Comparison of ENCODE assay signal across 8 mouse cellular contexts in the genomic region with DNA sequence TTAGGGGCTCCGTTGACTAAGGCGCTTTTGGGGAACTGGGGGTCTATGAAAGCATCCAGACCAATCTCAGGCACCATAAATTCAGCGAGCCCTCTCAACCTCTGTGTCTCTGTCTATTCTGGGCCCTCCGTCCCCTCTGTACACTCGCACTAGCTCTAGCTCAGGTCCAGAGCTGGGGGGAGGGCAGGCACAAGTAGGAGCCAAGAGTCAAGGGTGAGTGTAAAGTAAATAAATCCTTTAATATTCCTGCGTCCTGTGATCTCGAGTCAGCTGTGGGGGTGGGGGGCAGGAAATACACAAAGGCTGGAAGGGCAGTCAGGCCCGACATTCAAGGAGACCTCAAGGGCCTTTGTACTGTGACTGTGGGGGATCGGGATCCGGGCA. TPM values are rescaled to one million over a fixed set of nuclear protein-coding genes. Genes with fewer than 3 reads are reported as not detected.
DNase-seq lines count a peak whose midpoint lies in the region; ATAC-seq and TF ChIP-seq lines count a peak whose summit lies in the region.

No protein-coding gene starts in this region.

- intact Hi-C loops in left cerebral cortex, postnatal 36 days (cut with DNase I): no loop called here

- peak overlapping the region; percentile 46 for H3K4me3 ChIP-seq in kidney, embryonic 14.5 days (ENCODE audit: low read length)
- H3K4me3 ChIP-seq in forebrain, embryonic 14.5 days (ENCODE audit: low read depth, low read length): peak overlapping the region; percentile 45
- H3K4me3 ChIP-seq in limb, embryonic 14.5 days (replicated peaks; ENCODE audit: low read length): peak overlapping the region; percentile 44
- peak overlapping the region; percentile 39 for H3K4me3 ChIP-seq in neural tube, embryonic 12.5 days

- H3K4me1 ChIP-seq in kidney, embryonic 14.5 days (ENCODE audit: control insufficient read depth, insufficient read depth, low read length): peaks cover 23% of the 10 kb centered on the region
- H3K4me1 ChIP-seq in forebrain, embryonic 14.5 days (ENCODE audit: control insufficient read depth, insufficient read depth, low read length): peaks cover 5% of the 10 kb centered on the region; the same call in 1 of the 2 replicates
- H3K4me1 ChIP-seq in limb, embryonic 14.5 days (ENCODE audit: control insufficient read depth, insufficient read depth, low read length): peaks cover 33% of the 10 kb centered on the region
- peaks cover 34% of the 10 kb centered on the region for H3K4me1 ChIP-seq in neural tube, embryonic 12.5 days

- ATAC-seq in kidney, embryonic 14.5 days (ENCODE audit: low FRiP score, low TSS enrichment): no peak
- peak; percentile 26; the same call in 1 of the 2 replicates for ATAC-seq in forebrain, embryonic 14.5 days
- ATAC-seq in limb, embryonic 14.5 days (ENCODE audit: low FRiP score, low read depth): no peak
- peak; percentile 48 for ATAC-seq in neural tube, embryonic 12.5 days (ENCODE audit: low FRiP score, low read depth)

- peak overlapping the region; percentile 28; the same call in 1 of the 2 replicates for H3K9ac ChIP-seq in kidney, embryonic 14.5 days (ENCODE audit: low read depth, low read length)
- H3K9ac ChIP-seq in forebrain, embryonic 14.5 days (ENCODE audit: low read length): peak overlapping the region; percentile 58
- peak overlapping the region; percentile 29; the same call in 1 of the 2 replicates for H3K9ac ChIP-seq in limb, embryonic 14.5 days (ENCODE audit: low read depth, low read length, severe bottlenecking)
- H3K9ac ChIP-seq in neural tube, embryonic 12.5 days: peak overlapping the region; percentile 51; the same call in 1 of the 2 replicates

- peaks cover 83% of the 10 kb centered on the region for H3K27me3 ChIP-seq in kidney, embryonic 14.5 days (ENCODE audit: control insufficient read depth, insufficient read depth, low read length)
- peaks cover 95% of the 10 kb centered on the region for H3K27me3 ChIP-seq in forebrain, embryonic 14.5 days (replicated peaks; ENCODE audit: control insufficient read depth, insufficient read depth, low read length)
- H3K27me3 ChIP-seq in limb, embryonic 14.5 days (ENCODE audit: control insufficient read depth, insufficient read depth, low read length): peaks cover 81% of the 10 kb centered on the region
- H3K27me3 ChIP-seq in neural tube, embryonic 12.5 days (replicated peaks): peaks cover 98% of the 10 kb centered on the region

- peak overlapping the region; percentile 92 for H3K4me2 ChIP-seq in kidney, embryonic 14.5 days (replicated peaks; ENCODE audit: low read depth, low read length)
- H3K4me2 ChIP-seq in forebrain, embryonic 14.5 days (ENCODE audit: low read length): peak overlapping the region; percentile 69
- peak overlapping the region; percentile 86 for H3K4me2 ChIP-seq in limb, embryonic 14.5 days (replicated peaks; ENCODE audit: low read depth, low read length, severe bottlenecking)
- H3K4me2 ChIP-seq in neural tube, embryonic 12.5 days (replicated peaks): peak overlapping the region; percentile 71

- TF ChIP-seq POLR2A in limb, embryonic 14.5 days (IDR thresholded peaks at IDR 0.05; ENCODE audit: borderline replicate concordance, extremely low read depth, insufficient read depth, insufficient read length): no peak

- no peaks in the 10 kb centered on the region for H3K36me3 ChIP-seq in kidney, embryonic 14.5 days (ENCODE audit: control insufficient read depth, insufficient read depth, low read length)
- no peaks in the 10 kb centered on the region for H3K36me3 ChIP-seq in forebrain, embryonic 14.5 days (ENCODE audit: control insufficient read depth, insufficient read depth, low read length)
- no peaks in the 10 kb centered on the region for H3K36me3 ChIP-seq in limb, embryonic 14.5 days (ENCODE audit: control insufficient read depth, insufficient read depth, low read length)
- H3K36me3 ChIP-seq in neural tube, embryonic 12.5 days: no peaks in the 10 kb centered on the region

- H3K27ac ChIP-seq in kidney, embryonic 14.5 days (ENCODE audit: low read depth, low read length): no peak overlapping the region
- H3K27ac ChIP-seq in forebrain, embryonic 14.5 days (ENCODE audit: low read depth, low read length): no peak overlapping the region
- H3K27ac ChIP-seq in limb, embryonic 14.5 days (replicated peaks; ENCODE audit: low read depth, low read length): no peak overlapping the region
- H3K27ac ChIP-seq in neural tube, embryonic 12.5 days: no peak overlapping the region

- no peak for DNase-seq in kidney, adult 18-20 months
- DNase-seq in forebrain, embryonic 14.5 days (ENCODE audit: low spot score): no peak
- no peak for DNase-seq in limb, embryonic 14.5 days (ENCODE audit: low spot score)
- DNase-seq in layer of hippocampus, postnatal 14 days (ENCODE audit: low spot score in 2 of 2): no peak
- DNase-seq in frontal cortex, postnatal 25 days (ENCODE audit: low spot score in 2 of 2): no peak
- no peak for DNase-seq in left cerebral cortex, postnatal 36 days (ENCODE audit: low spot score in 2 of 2)

- under 1% methylated on average over 10 of the region's 10 CpGs for WGBS in kidney, embryonic 14.5 days
- WGBS in forebrain, embryonic 14.5 days: under 1% methylated on average over 10 of the region's 10 CpGs
- WGBS in limb, embryonic 14.5 days: under 1% methylated on average over 10 of the region's 10 CpGs
- 2% methylated on average over 10 of the region's 10 CpGs for WGBS in neural tube, embryonic 12.5 days

- peaks cover 4% of the 10 kb centered on the region; the same call in 1 of the 2 replicates for H3K9me3 ChIP-seq in kidney, embryonic 14.5 days (ENCODE audit: control insufficient read depth, low read length)
- no peaks in the 10 kb centered on the region for H3K9me3 ChIP-seq in forebrain, embryonic 14.5 days (replicated peaks; ENCODE audit: control insufficient read depth, low read length)
- H3K9me3 ChIP-seq in limb, embryonic 14.5 days (ENCODE audit: control insufficient read depth, low read length): no peaks in the 10 kb centered on the region
- 0 out of 2 replicates have a peak, but pooled peaks cover 6% of the 10 kb centered on the region for H3K9me3 ChIP-seq in neural tube, embryonic 12.5 days

RNA-seq across cellular contexts. Expression of gene Hsf4, which starts 0.5 kb away (rescaled TPM):
- not detected in 2 replicates for polyA plus RNA-seq in kidney, embryonic 14.5 days (2014; fragmentation: Nextera tagmentation; extraction: Ambion mirVana)
- 0.14 and 0.37 TPM in 2 replicates for polyA plus RNA-seq in forebrain, embryonic 14.5 days (2014; fragmentation: Nextera tagmentation; extraction: Ambion mirVana)
- 0.47 and 0.62 TPM in 2 replicates for polyA plus RNA-seq in limb, embryonic 14.5 days (2012; rRNA removed)
- 0.14 TPM in 1 of 2 replicates, not detected in the other for polyA plus RNA-seq in limb, embryonic 14.5 days (2014; fragmentation: Nextera tagmentation; extraction: Ambion mirVana)
- polyA plus RNA-seq in neural tube, embryonic 12.5 days (2016; fragmentation: Nextera tagmentation; extraction: Ambion mirVana): 0.19 and 0.20 TPM in 2 replicates
- total RNA-seq in layer of hippocampus, postnatal 14 days (2021): 1 to 10 TPM; 1.4 to 1.9 TPM
- total RNA-seq in left cerebral cortex, postnatal 36 days (2021): 10 to 100 TPM; 11.5 to 12.0 TPM

RNA-seq across cellular contexts. Expression of gene Fbxl8, which starts 4.6 kb away (rescaled TPM):
- polyA plus RNA-seq in kidney, embryonic 14.5 days (2014; fragmentation: Nextera tagmentation; extraction: Ambion mirVana): 1.5 and 1.9 TPM in 2 replicates
- 0.50 and 0.85 TPM in 2 replicates for polyA plus RNA-seq in forebrain, embryonic 14.5 days (2014; fragmentation: Nextera tagmentation; extraction: Ambion mirVana)
- polyA plus RNA-seq in limb, embryonic 14.5 days (2012; rRNA removed): 4.0 and 5.6 TPM in 2 replicates
- 2.9 and 3.7 TPM in 2 replicates for polyA plus RNA-seq in limb, embryonic 14.5 days (2014; fragmentation: Nextera tagmentation; extraction: Ambion mirVana)
- 0.90 and 1.0 TPM in 2 replicates for polyA plus RNA-seq in neural tube, embryonic 12.5 days (2016; fragmentation: Nextera tagmentation; extraction: Ambion mirVana)
- total RNA-seq in layer of hippocampus, postnatal 14 days (2021): 1 to 10 TPM in 1 of 2 experiments, under 1 TPM in 1; 0.52 to 1.1 TPM
- total RNA-seq in left cerebral cortex, postnatal 36 days (2021): 1 to 10 TPM in 1 of 2 experiments, under 1 TPM in 1; 0.86 to 1.4 TPM

RNA-seq across cellular contexts. Expression of gene Tradd, which starts 4.7 kb away (rescaled TPM):
- polyA plus RNA-seq in kidney, embryonic 14.5 days (2014; fragmentation: Nextera tagmentation; extraction: Ambion mirVana): 13.1 and 15.7 TPM in 2 replicates
- polyA plus RNA-seq in forebrain, embryonic 14.5 days (2014; fragmentation: Nextera tagmentation; extraction: Ambion mirVana): 14.8 and 21.8 TPM in 2 replicates
- 12.8 and 13.6 TPM in 2 replicates for polyA plus RNA-seq in limb, embryonic 14.5 days (2012; rRNA removed)
- polyA plus RNA-seq in limb, embryonic 14.5 days (2014; fragmentation: Nextera tagmentation; extraction: Ambion mirVana): 26.2 and 26.3 TPM in 2 replicates
- polyA plus RNA-seq in neural tube, embryonic 12.5 days (2016; fragmentation: Nextera tagmentation; extraction: Ambion mirVana): 18.7 and 21.2 TPM in 2 replicates
- 1 to 10 TPM; 6.0 to 7.4 TPM for total RNA-seq in layer of hippocampus, postnatal 14 days (2021)
- 1 to 10 TPM; 7.2 to 7.5 TPM for total RNA-seq in left cerebral cortex, postnatal 36 days (2021)

RNA-seq across cellular contexts. Expression of gene Nol3, which starts 6.9 kb away (rescaled TPM):
- polyA plus RNA-seq in kidney, embryonic 14.5 days (2014; fragmentation: Nextera tagmentation; extraction: Ambion mirVana): 0.85 and 1.1 TPM in 2 replicates
- 2.9 and 3.0 TPM in 2 replicates for polyA plus RNA-seq in forebrain, embryonic 14.5 days (2014; fragmentation: Nextera tagmentation; extraction: Ambion mirVana)
- polyA plus RNA-seq in limb, embryonic 14.5 days (2012; rRNA removed): 2.0 and 2.3 TPM in 2 replicates
- 2.3 and 3.3 TPM in 2 replicates for polyA plus RNA-seq in limb, embryonic 14.5 days (2014; fragmentation: Nextera tagmentation; extraction: Ambion mirVana)
- 3.5 and 4.3 TPM in 2 replicates for polyA plus RNA-seq in neural tube, embryonic 12.5 days (2016; fragmentation: Nextera tagmentation; extraction: Ambion mirVana)
- 1 to 10 TPM; 5.8 to 5.9 TPM for total RNA-seq in layer of hippocampus, postnatal 14 days (2021)
- 10 to 100 TPM in 1 of 2 experiments, 1 to 10 TPM in 1; 9.2 to 11.8 TPM for total RNA-seq in left cerebral cortex, postnatal 36 days (2021)

RNA-seq across cellular contexts. Expression of gene B3gnt9, which starts 14.1 kb away (rescaled TPM):
- 6.9 and 7.3 TPM in 2 replicates for polyA plus RNA-seq in kidney, embryonic 14.5 days (2014; fragmentation: Nextera tagmentation; extraction: Ambion mirVana)
- 3.1 and 4.1 TPM in 2 replicates for polyA plus RNA-seq in forebrain, embryonic 14.5 days (2014; fragmentation: Nextera tagmentation; extraction: Ambion mirVana)
- polyA plus RNA-seq in limb, embryonic 14.5 days (2012; rRNA removed): 40.8 and 52.7 TPM in 2 replicates
- 38.9 and 42.9 TPM in 2 replicates for polyA plus RNA-seq in limb, embryonic 14.5 days (2014; fragmentation: Nextera tagmentation; extraction: Ambion mirVana)
- polyA plus RNA-seq in neural tube, embryonic 12.5 days (2016; fragmentation: Nextera tagmentation; extraction: Ambion mirVana): 6.5 TPM in 2 replicates
- total RNA-seq in layer of hippocampus, postnatal 14 days (2021): 1 to 10 TPM; 3.6 to 4.2 TPM
- 1 to 10 TPM; 2.4 to 5.0 TPM for total RNA-seq in left cerebral cortex, postnatal 36 days (2021)

Comparison
In these comparisons a context has a peak if more than half of its experiments do, and no peak if none do; other contexts are left out.
1. ATAC-seq: peak in forebrain, embryonic 14.5 days (single experiment) and neural tube, embryonic 12.5 days (single experiment); none in kidney, embryonic 14.5 days (single experiment) and limb, embryonic 14.5 days (single experiment).
2. Peak in every context shown above with its lines, with median percentiles within 50 percentile points of each other: H3K4me2 ChIP-seq, H3K4me3 ChIP-seq and H3K9ac ChIP-seq.